Mouse (Mus musculus) ES-E14 (cell line): ENCODE data around the gene Chaf1a.

Experiments used
- MAFK ChIP-seq: IDR thresholded peaks from 2 replicates; pipeline ENCODE4 v1.6.1; 2014; ENCODE audit warnings: mild to moderate bottlenecking, low read depth, low read length, inconsistent platforms; ENCODE audit not compliant: insufficient read depth
- ZNF384 ChIP-seq: IDR thresholded peaks from 2 replicates; pipeline ENCODE4 v1.6.1; 2012; ENCODE audit warnings: low read depth, low read length, inconsistent platforms

DNA sequence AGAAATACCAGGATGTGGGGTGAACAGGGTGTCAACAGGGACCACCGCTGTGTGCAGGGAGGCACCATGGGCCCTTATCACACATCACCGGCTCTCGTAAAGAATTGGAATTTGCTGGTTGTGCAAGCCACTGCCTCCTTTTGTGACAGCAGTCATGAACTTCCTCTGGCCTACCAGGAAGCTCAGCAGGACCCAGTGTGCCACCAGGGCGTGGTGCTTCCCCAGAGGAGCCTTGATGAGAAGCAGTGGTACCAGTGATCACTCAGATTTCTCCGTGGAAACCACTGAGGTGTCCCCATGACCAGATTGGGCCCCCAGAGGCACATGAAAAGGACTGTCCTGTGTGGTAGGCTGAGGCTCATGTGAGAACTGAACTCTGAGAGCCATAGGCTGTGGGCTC lies 16.9 kb upstream of the Chaf1a start:
- TF ChIP-seq MAFK, result no peak
- no peak for TF ChIP-seq ZNF384
